Mouse (Mus musculus): ENCODE data around the gene Ldb1. TPM values are rescaled to one million over a fixed set of nuclear protein-coding genes. Genes with fewer than 3 reads are reported as not detected.
A peak's percentile ranks its signal among the peaks of the same experiment; 100 is the strongest.

Gene Ldb1
- polyA plus RNA-seq, 1 experiment from 2014 or later, result 70.7 TPM

- H3K36me3 ChIP-seq (ENCODE audit: control insufficient read depth, insufficient read depth, low read length), result peaks cover 42% of the 10 kb centered on the region
- WGBS, result 79% methylated on average over 7 of the region's 7 CpGs
- ATAC-seq (ENCODE audit: low read depth), result no peak
These were observed 28.3 kb upstream of the Ldb1 start for GRCm38 (mm10) chr19:46073285-46073684.

GRCm38 (mm10) chr19:46068054-46068453 is 23.0 kb upstream of the Ldb1 start:
- WGBS, result 75% methylated on average over 10 of the region's 10 CpGs
- Histone ChIP-seq H3K4me3 (ENCODE audit: low read length) (no peak overlapping the region), H3K27ac (ENCODE audit: low read length) (no peak overlapping the region), H3K4me1 (replicated peaks; ENCODE audit: control insufficient read depth, insufficient read depth, low read length) (no peaks in the 10 kb centered on the region), H3K36me3 (ENCODE audit: control insufficient read depth, insufficient read depth, low read length) (peaks cover 71% of the 10 kb centered on the region), H3K4me2 (ENCODE audit: low read depth, low read length) (no peak overlapping the region), H3K27me3 (ENCODE audit: control insufficient read depth, insufficient read depth, low read depth, low read length) (no peaks in the 10 kb centered on the region), H3K9me3 (ENCODE audit: control insufficient read depth, low read length) (no peaks in the 10 kb centered on the region), H3K9ac (ENCODE audit: low read length) (no peak overlapping the region)
- ATAC-seq (ENCODE audit: low read depth), result no peak

More at GRCm38 (mm10) chr19:46073285-46073684, 28.3 kb upstream of the Ldb1 start:
- no peak overlapping the region for H3K9ac ChIP-seq (ENCODE audit: low read length)
- no peaks in the 10 kb centered on the region for H3K9me3 ChIP-seq (ENCODE audit: control insufficient read depth, low read length)
- no peaks in the 10 kb centered on the region for H3K27me3 ChIP-seq (ENCODE audit: control insufficient read depth, insufficient read depth, low read depth, low read length)
- no peak overlapping the region for H3K27ac ChIP-seq (ENCODE audit: low read length)
- peaks cover 12% of the 10 kb centered on the region for H3K4me1 ChIP-seq (replicated peaks; ENCODE audit: control insufficient read depth, insufficient read depth, low read length)
- H3K4me3 ChIP-seq (ENCODE audit: low read length), result no peak overlapping the region
- H3K4me2 ChIP-seq (ENCODE audit: low read depth, low read length), result no peak overlapping the region

GRCm38 (mm10) chr19:46060845-46061244 is 15.8 kb upstream of the Ldb1 start:
- ATAC-seq (ENCODE audit: low read depth), result no peak
- Histone ChIP-seq H3K9me3 (ENCODE audit: control insufficient read depth, low read length) (no peaks in the 10 kb centered on the region), H3K9ac (ENCODE audit: low read length) (no peak overlapping the region), H3K4me3 (ENCODE audit: low read length) (no peak overlapping the region), H3K4me2 (ENCODE audit: low read depth, low read length) (no peak overlapping the region), H3K4me1 (replicated peaks; ENCODE audit: control insufficient read depth, insufficient read depth, low read length) (peaks cover 7% of the 10 kb centered on the region), H3K27ac (ENCODE audit: low read length) (no peak overlapping the region), H3K36me3 (ENCODE audit: control insufficient read depth, insufficient read depth, low read length) (peaks cover 42% of the 10 kb centered on the region), H3K27me3 (ENCODE audit: control insufficient read depth, insufficient read depth, low read depth, low read length) (no peaks in the 10 kb centered on the region)
- 62% methylated on average over 6 of the region's 6 CpGs for WGBS

DNA sequence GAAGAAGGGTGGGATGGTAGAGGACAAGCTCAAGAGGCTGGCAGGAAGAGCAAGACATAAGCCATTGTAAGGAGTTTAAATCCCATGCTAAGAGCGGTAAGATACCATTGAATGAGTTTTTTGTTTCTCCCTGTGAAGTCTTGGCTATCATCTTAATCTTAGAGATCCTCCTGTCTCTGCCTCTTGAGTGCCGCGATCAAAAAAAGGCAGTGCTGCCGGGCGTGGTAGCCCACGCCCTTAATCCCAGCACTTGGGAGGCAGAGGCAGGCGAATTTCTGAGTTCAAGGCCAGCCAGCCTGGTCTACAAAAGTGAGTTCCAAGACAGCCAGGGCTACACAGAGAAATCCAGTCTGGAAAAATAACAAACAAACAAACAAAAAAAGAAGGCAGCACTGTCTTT is 13.5 kb upstream of the Ldb1 start:
- H3K9ac ChIP-seq (ENCODE audit: low read length), result no peak overlapping the region
- H3K4me1 ChIP-seq (replicated peaks; ENCODE audit: control insufficient read depth, insufficient read depth, low read length), result peaks cover 7% of the 10 kb centered on the region
- H3K27ac ChIP-seq (ENCODE audit: low read length), result no peak overlapping the region
- H3K36me3 ChIP-seq (ENCODE audit: control insufficient read depth, insufficient read depth, low read length), result peaks cover 19% of the 10 kb centered on the region
- H3K4me2 ChIP-seq (ENCODE audit: low read depth, low read length), result peak overlapping the region; percentile 62
- H3K27me3 ChIP-seq (ENCODE audit: control insufficient read depth, insufficient read depth, low read depth, low read length), result no peaks in the 10 kb centered on the region
- no peak for ATAC-seq (ENCODE audit: low read depth)
- H3K9me3 ChIP-seq (ENCODE audit: control insufficient read depth, low read length), result no peaks in the 10 kb centered on the region
- no peak overlapping the region for H3K4me3 ChIP-seq (ENCODE audit: low read length)
- 98% methylated on average over 7 of the region's 7 CpGs for WGBS

GRCm38 (mm10) chr19:46056947-46057607 is 12.1 kb upstream of the Ldb1 start:
- no peaks in the 10 kb centered on the region for H3K27me3 ChIP-seq (ENCODE audit: control insufficient read depth, insufficient read depth, low read depth, low read length)
- peak overlapping the region; percentile 95 for H3K27ac ChIP-seq (ENCODE audit: low read length)
- H3K4me1 ChIP-seq (replicated peaks; ENCODE audit: control insufficient read depth, insufficient read depth, low read length), result peaks cover 7% of the 10 kb centered on the region
- H3K4me2 ChIP-seq (ENCODE audit: low read depth, low read length), result peak overlapping the region; percentile 62
- peaks cover 5% of the 10 kb centered on the region for H3K36me3 ChIP-seq (ENCODE audit: control insufficient read depth, insufficient read depth, low read length)
- peak; percentile 79 for ATAC-seq (ENCODE audit: low read depth)
- peak overlapping the region; percentile 84 for H3K9ac ChIP-seq (ENCODE audit: low read length)
- under 1% methylated on average over 41 of the region's 42 CpGs for WGBS
- H3K4me3 ChIP-seq (ENCODE audit: low read length), result peak overlapping the region; percentile 81
- no peaks in the 10 kb centered on the region for H3K9me3 ChIP-seq (ENCODE audit: control insufficient read depth, low read length)

- Histone ChIP-seq H3K36me3 (ENCODE audit: control insufficient read depth, insufficient read depth, low read length) (no peaks in the 10 kb centered on the region), H3K4me2 (ENCODE audit: low read depth, low read length) (peak overlapping the region; percentile 62), H3K9me3 (ENCODE audit: control insufficient read depth, low read length) (no peaks in the 10 kb centered on the region), H3K4me3 (ENCODE audit: low read length) (peak overlapping the region; percentile 81), H3K9ac (ENCODE audit: low read length) (peak overlapping the region; percentile 84), H3K4me1 (replicated peaks; ENCODE audit: control insufficient read depth, insufficient read depth, low read length) (peaks cover 7% of the 10 kb centered on the region), H3K27ac (ENCODE audit: low read length) (peak overlapping the region; percentile 95), H3K27me3 (ENCODE audit: control insufficient read depth, insufficient read depth, low read depth, low read length) (no peaks in the 10 kb centered on the region)
- WGBS, result under 1% methylated on average over 52 of the region's 52 CpGs
- ATAC-seq (ENCODE audit: low read depth), result peak; percentile 96
These were observed 11.5 kb upstream of the Ldb1 start for GRCm38 (mm10) chr19:46056388-46056946.

GRCm38 (mm10) chr19:46055752-46056387 is 10.9 kb upstream of the Ldb1 start:
- H3K4me1 ChIP-seq (replicated peaks; ENCODE audit: control insufficient read depth, insufficient read depth, low read length), result peaks cover 7% of the 10 kb centered on the region
- 1% methylated on average over 11 of the region's 11 CpGs for WGBS
- H3K9ac ChIP-seq (ENCODE audit: low read length), result peak overlapping the region; percentile 31
- H3K27me3 ChIP-seq (ENCODE audit: control insufficient read depth, insufficient read depth, low read depth, low read length), result no peaks in the 10 kb centered on the region
- H3K27ac ChIP-seq (ENCODE audit: low read length), result peak overlapping the region; percentile 16; the same call in 1 of the 2 replicates
- ATAC-seq (ENCODE audit: low read depth), result peak; percentile 76
- H3K4me3 ChIP-seq (ENCODE audit: low read length), result peak overlapping the region; percentile 81
- H3K9me3 ChIP-seq (ENCODE audit: control insufficient read depth, low read length), result no peaks in the 10 kb centered on the region
- no peaks in the 10 kb centered on the region for H3K36me3 ChIP-seq (ENCODE audit: control insufficient read depth, insufficient read depth, low read length)
- H3K4me2 ChIP-seq (ENCODE audit: low read depth, low read length), result peak overlapping the region; percentile 58

GRCm38 (mm10) chr19:46050462-46050861 is 5.4 kb upstream of the Ldb1 start:
- H3K4me2 ChIP-seq (ENCODE audit: low read depth, low read length), result no peak overlapping the region
- 63% methylated on average over 2 of the region's 2 CpGs for WGBS
- H3K4me3 ChIP-seq (ENCODE audit: low read length), result no peak overlapping the region
- H3K4me1 ChIP-seq (replicated peaks; ENCODE audit: control insufficient read depth, insufficient read depth, low read length), result peaks cover 8% of the 10 kb centered on the region
- H3K27ac ChIP-seq (ENCODE audit: low read length), result no peak overlapping the region
- no peak overlapping the region for H3K9ac ChIP-seq (ENCODE audit: low read length)
- no peaks in the 10 kb centered on the region for H3K9me3 ChIP-seq (ENCODE audit: control insufficient read depth, low read length)
- no peaks in the 10 kb centered on the region for H3K27me3 ChIP-seq (ENCODE audit: control insufficient read depth, insufficient read depth, low read depth, low read length)
- H3K36me3 ChIP-seq (ENCODE audit: control insufficient read depth, insufficient read depth, low read length), result no peaks in the 10 kb centered on the region
- ATAC-seq (ENCODE audit: low read depth), result no peak

GRCm38 (mm10) chr19:46049129-46049528 is 4.1 kb upstream of the Ldb1 start:
- Histone ChIP-seq H3K9ac (ENCODE audit: low read length) (no peak overlapping the region), H3K9me3 (ENCODE audit: control insufficient read depth, low read length) (no peaks in the 10 kb centered on the region), H3K4me3 (ENCODE audit: low read length) (no peak overlapping the region), H3K4me1 (replicated peaks; ENCODE audit: control insufficient read depth, insufficient read depth, low read length) (peaks cover 8% of the 10 kb centered on the region), H3K36me3 (ENCODE audit: control insufficient read depth, insufficient read depth, low read length) (no peaks in the 10 kb centered on the region), H3K4me2 (ENCODE audit: low read depth, low read length) (no peak overlapping the region), H3K27me3 (ENCODE audit: control insufficient read depth, insufficient read depth, low read depth, low read length) (no peaks in the 10 kb centered on the region), H3K27ac (ENCODE audit: low read length) (peak overlapping the region; percentile 30; the same call in 1 of the 2 replicates)
- no peak for ATAC-seq (ENCODE audit: low read depth)
- 57% methylated on average over 4 of the region's 4 CpGs for WGBS

Measured in lung, embryonic 16.5 days (tissue).